In genomic region chr1:130508030-130508956, GRCm38 (mm10) we compare ENCODE assay signal across 1 mouse cellular context.
TF ChIP-seq lines count a peak whose summit lies in the region.

No protein-coding gene starts in this region.

TF ChIP-seq in MEL, 35 proteins besides CTCF, POLR2A, EP300 and RAD21 (continued from another document):
- TF ChIP-seq MEF2A (IDR thresholded peaks at IDR 0.05; ENCODE audit: extremely low read depth, insufficient replicate concordance, low read depth, low read length, poor library complexity, severe bottlenecking) (no peak), MXI1 (IDR thresholded peaks at IDR 0.05; ENCODE audit: low read depth, low read length) (peak; percentile 67; the same call in 1 of the 2 replicates), CHD1 (IDR thresholded peaks at IDR 0.05; ENCODE audit: low read depth, low read length) (no peak), UBTF (IDR thresholded peaks at IDR 0.05; ENCODE audit: borderline replicate concordance, insufficient read depth, low read depth, low read length) (no peak), E2F4 (IDR thresholded peaks at IDR 0.05; ENCODE audit: borderline replicate concordance, low read depth, low read length) (0 out of 2 replicates have a peak, but pooled peaks have one; percentile 38), POLR2AphosphoS5 (IDR thresholded peaks at IDR 0.05; ENCODE audit: borderline replicate concordance, low read depth, low read length) (no peak), TBP (IDR thresholded peaks at IDR 0.05; ENCODE audit: low read depth, low read length) (peak; percentile 67), SMC3 (IDR thresholded peaks at IDR 0.05; ENCODE audit: low read depth, low read length) (no peak), GATA1 (IDR thresholded peaks at IDR 0.05; ENCODE audit: low read depth, low read length) (peak; percentile 84), MAZ (IDR thresholded peaks at IDR 0.05; ENCODE audit: low read depth, low read length) (no peak), MAX (IDR thresholded peaks at IDR 0.05; ENCODE audit: low read length) (peak; percentile 80), USF1 (IDR thresholded peaks at IDR 0.05; ENCODE audit: low read depth, low read length) (peak; percentile 53; the same call in 1 of the 2 replicates), BHLHE40 (IDR thresholded peaks at IDR 0.05; ENCODE audit: borderline replicate concordance, low read depth, low read length) (0 out of 2 replicates have a peak, but pooled peaks have one; percentile 24), ZNF384 (IDR thresholded peaks at IDR 0.05; ENCODE audit: low read depth, low read length) (no peak), HCFC1 (IDR thresholded peaks at IDR 0.05; ENCODE audit: low read depth, low read length) (peak; percentile 84), ZMIZ1 (IDR thresholded peaks at IDR 0.05; ENCODE audit: low read depth, low read length) (no peak), NRF1 (IDR thresholded peaks at IDR 0.05; ENCODE audit: insufficient read depth, low read depth, low read length, poor library complexity, severe bottlenecking) (peak; percentile 57; the same call in 1 of the 2 replicates), GABPA (IDR thresholded peaks at IDR 0.05; ENCODE audit: low read depth, low read length) (no peak), SIN3A (IDR thresholded peaks at IDR 0.05; ENCODE audit: low read length) (peak; percentile 79)
TF ChIP-seq in MEL: peak in this region for 20.
